Mouse (Mus musculus): ENCODE measurements around the gene Ube2t. TPM values are rescaled to one million over a fixed set of nuclear protein-coding genes. Genes with fewer than 3 reads are reported as not detected.

The Ube2t gene
- polyA plus RNA-seq (2014; fragmentation: Nextera tagmentation; extraction: Ambion mirVana) = 48.0 and 48.6 TPM in 2 replicates

DNA sequence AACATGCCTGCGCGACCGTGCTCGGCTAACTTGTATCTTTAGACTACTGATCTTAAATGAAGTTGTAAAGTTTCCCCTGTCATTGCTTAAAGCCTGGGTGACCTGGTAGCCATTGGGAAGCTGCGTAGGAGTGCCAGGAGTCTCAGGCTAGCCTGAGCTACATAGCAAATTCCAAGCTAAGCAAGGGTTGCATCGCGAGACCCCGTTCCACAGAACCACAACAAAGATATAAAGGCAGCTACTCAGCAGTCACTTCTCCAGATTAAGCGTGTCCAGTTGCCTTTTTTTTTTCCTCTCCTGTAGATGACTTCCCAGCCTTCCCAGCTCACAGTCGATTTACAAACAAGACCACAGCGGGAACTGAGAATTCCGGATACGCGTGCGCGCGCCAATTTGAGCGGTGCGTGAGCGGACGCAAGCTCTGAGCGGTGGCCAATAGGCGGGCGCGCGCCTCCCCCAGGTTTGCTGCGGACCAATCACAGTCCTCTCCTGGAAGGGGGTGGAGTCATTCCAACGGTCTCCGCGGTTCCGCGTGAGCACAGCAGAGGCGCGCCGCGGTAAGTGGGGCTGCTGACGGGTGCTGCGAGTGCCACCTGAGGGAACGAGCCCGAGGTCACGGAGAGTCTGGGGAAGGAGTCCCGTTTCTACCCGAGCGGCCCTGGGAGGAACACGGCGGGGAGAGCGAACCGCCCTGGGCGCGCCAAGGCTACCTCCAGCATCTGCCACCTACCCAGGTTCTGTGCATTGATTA lies at the start of gene Ube2t:
TSS of gene Ube2t (plus strand) at position 513 of the 751 bp plus-strand sequence.
- peak within 1 kb of the TSS; percentile 73 for H3K4me2 ChIP-seq
- H3K9me3 ChIP-seq (replicated peaks; ENCODE audit: control insufficient read depth, low read length) = no peaks in the 10 kb centered on the region
- peak within 1 kb of the TSS; percentile 63 for H3K4me3 ChIP-seq (ENCODE audit: low read depth, low read length)
- 2% methylated on average over 50 of the region's 50 CpGs for WGBS (ENCODE audit: insufficient replicate concordance)
- H3K9ac ChIP-seq (ENCODE audit: low read depth, low read length) = peak within 1 kb of the TSS; percentile 67
- no peaks in the 10 kb centered on the region for H3K4me1 ChIP-seq (ENCODE audit: control insufficient read depth, insufficient read depth, low read length)
- ATAC-seq (replicated peaks; ENCODE audit: insufficient number of reproducible peaks, low FRiP score, low TSS enrichment) = peak; percentile 99
- H3K27ac ChIP-seq (ENCODE audit: low read depth, low read length) = no peak within 1 kb of the TSS
- no peaks in the 10 kb centered on the region for H3K36me3 ChIP-seq (ENCODE audit: control insufficient read depth, insufficient read depth, low read length)
- no peaks in the 10 kb centered on the region for H3K27me3 ChIP-seq (ENCODE audit: control insufficient read depth, insufficient read depth, low read length)

DNA sequence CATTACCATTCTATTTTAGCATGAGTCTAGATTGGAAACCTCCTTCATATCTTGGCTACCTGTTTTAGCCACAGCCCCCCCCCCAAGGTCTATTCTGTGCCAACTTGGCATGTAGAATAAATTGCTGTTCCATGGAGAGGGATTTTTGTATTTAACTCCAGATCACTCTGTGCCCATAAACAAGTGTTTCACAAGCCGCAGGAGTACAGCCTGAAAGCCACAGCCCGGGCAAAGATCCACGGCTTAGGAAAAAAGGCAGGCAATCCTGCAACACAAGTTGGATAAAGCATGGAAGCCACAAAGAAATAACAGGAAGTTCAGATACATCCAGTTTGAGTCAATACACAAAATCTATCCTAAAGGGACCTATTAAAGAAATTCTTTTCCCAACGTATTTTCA lies 48.8 kb upstream of the Ube2t start:
- no peak for ATAC-seq (replicated peaks; ENCODE audit: insufficient number of reproducible peaks, low FRiP score, low TSS enrichment)
- H3K27ac ChIP-seq (ENCODE audit: low read depth, low read length) = no peak overlapping the region
- H3K4me2 ChIP-seq = no peak overlapping the region

DNA sequence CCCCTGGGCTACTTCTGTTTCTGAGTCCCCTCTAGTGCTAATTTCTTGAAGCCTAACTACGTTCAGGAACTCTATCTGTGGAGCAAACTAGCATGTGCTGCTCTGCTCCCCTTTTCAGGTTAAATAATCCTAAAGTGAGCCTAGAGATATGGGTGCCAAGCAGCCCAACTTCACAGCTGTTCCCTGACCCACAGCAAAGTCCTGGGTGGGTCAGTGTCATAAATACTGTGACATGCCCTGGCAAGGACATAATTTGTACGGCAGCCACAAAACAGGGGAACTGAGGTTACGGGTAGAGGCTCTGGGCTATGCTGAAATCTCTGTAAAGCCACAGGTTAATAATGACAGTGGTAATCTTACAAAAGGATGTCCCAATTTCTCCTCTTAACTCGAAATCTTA lies 46.9 kb upstream of the Ube2t start:
- ATAC-seq (replicated peaks; ENCODE audit: insufficient number of reproducible peaks, low FRiP score, low TSS enrichment) = no peak
- 76% methylated on average over 4 of the region's 4 CpGs for WGBS (ENCODE audit: insufficient replicate concordance)
- Histone ChIP-seq H3K27me3 (ENCODE audit: control insufficient read depth, insufficient read depth, low read length) (no peaks in the 10 kb centered on the region), H3K36me3 (ENCODE audit: control insufficient read depth, insufficient read depth, low read length) (no peaks in the 10 kb centered on the region), H3K4me2 (no peak overlapping the region), H3K4me3 (ENCODE audit: low read depth, low read length) (no peak overlapping the region), H3K4me1 (ENCODE audit: control insufficient read depth, insufficient read depth, low read length) (peaks cover 14% of the 10 kb centered on the region), H3K9me3 (replicated peaks; ENCODE audit: control insufficient read depth, low read length) (no peaks in the 10 kb centered on the region), H3K27ac (ENCODE audit: low read depth, low read length) (peak overlapping the region; percentile 73; the same call in 1 of the 2 replicates), H3K9ac (ENCODE audit: low read depth, low read length) (no peak overlapping the region)

More for the DNA sequence above, 48.8 kb upstream of the Ube2t start:
- H3K4me1 ChIP-seq (ENCODE audit: control insufficient read depth, insufficient read depth, low read length) = peaks cover 18% of the 10 kb centered on the region
- WGBS (ENCODE audit: insufficient replicate concordance) = 85% methylated on average over 4 of the region's 4 CpGs
- H3K27me3 ChIP-seq (ENCODE audit: control insufficient read depth, insufficient read depth, low read length) = no peaks in the 10 kb centered on the region
- no peak overlapping the region for H3K9ac ChIP-seq (ENCODE audit: low read depth, low read length)
- H3K36me3 ChIP-seq (ENCODE audit: control insufficient read depth, insufficient read depth, low read length) = no peaks in the 10 kb centered on the region
- no peak overlapping the region for H3K4me3 ChIP-seq (ENCODE audit: low read depth, low read length)
- H3K9me3 ChIP-seq (replicated peaks; ENCODE audit: control insufficient read depth, low read length) = no peaks in the 10 kb centered on the region

DNA sequence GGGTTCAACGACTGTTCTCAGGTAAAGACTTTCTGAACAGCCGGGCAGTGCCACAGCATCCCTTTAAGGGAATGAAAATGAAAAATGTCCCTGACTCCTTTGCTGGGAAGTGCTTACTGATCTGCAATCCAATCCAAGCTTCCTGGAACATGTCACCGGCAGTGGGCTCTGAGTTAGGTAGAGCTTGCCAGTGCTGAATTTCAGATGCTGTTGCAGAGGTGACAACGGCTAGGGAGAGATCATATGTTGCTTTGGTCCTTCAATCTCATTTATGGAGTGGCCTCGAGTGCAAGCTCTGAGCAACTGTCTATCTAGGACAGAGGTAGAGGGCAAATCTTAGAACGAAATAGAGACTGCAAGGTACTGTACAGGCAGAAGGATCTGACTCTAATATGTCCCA lies 43.4 kb upstream of the Ube2t start:
- no peaks in the 10 kb centered on the region for H3K9me3 ChIP-seq (replicated peaks; ENCODE audit: control insufficient read depth, low read length)
- no peaks in the 10 kb centered on the region for H3K27me3 ChIP-seq (ENCODE audit: control insufficient read depth, insufficient read depth, low read length)
- WGBS (ENCODE audit: insufficient replicate concordance) = 71% methylated on average over 6 of the region's 6 CpGs
- no peaks in the 10 kb centered on the region for H3K36me3 ChIP-seq (ENCODE audit: control insufficient read depth, insufficient read depth, low read length)
- H3K4me3 ChIP-seq (ENCODE audit: low read depth, low read length) = no peak overlapping the region
- H3K27ac ChIP-seq (ENCODE audit: low read depth, low read length) = no peak overlapping the region
- H3K9ac ChIP-seq (ENCODE audit: low read depth, low read length) = no peak overlapping the region
- H3K4me2 ChIP-seq = no peak overlapping the region
- H3K4me1 ChIP-seq (ENCODE audit: control insufficient read depth, insufficient read depth, low read length) = peaks cover 12% of the 10 kb centered on the region
- ATAC-seq (replicated peaks; ENCODE audit: insufficient number of reproducible peaks, low FRiP score, low TSS enrichment) = no peak

DNA sequence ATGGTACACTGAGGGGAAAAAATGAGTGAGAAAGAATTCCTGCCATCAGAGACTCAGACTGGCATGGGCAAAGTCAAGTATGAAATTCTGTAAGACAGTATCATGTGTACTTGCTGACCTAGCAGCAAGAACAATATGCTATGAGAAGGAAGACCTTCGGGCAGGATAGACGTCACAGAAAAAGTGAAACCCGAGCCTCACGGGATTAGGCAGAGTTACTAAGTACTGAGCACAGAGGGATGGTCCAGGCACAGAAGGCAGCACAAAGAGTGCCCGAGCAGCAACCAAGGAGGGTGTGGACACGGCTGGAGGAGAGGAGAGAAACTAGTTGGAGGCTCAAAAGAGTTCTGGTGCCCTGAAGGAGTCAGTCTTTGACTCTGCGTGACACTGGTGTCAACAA lies 29.9 kb upstream of the Ube2t start:
- no peak for ATAC-seq (replicated peaks; ENCODE audit: insufficient number of reproducible peaks, low FRiP score, low TSS enrichment)
- H3K36me3 ChIP-seq (ENCODE audit: control insufficient read depth, insufficient read depth, low read length) = no peaks in the 10 kb centered on the region
- peaks cover 35% of the 10 kb centered on the region for H3K4me1 ChIP-seq (ENCODE audit: control insufficient read depth, insufficient read depth, low read length)
- no peaks in the 10 kb centered on the region for H3K9me3 ChIP-seq (replicated peaks; ENCODE audit: control insufficient read depth, low read length)
- H3K4me2 ChIP-seq = peak overlapping the region; percentile 41
- H3K27ac ChIP-seq (ENCODE audit: low read depth, low read length) = peak overlapping the region; percentile 32; the same call in 1 of the 2 replicates
- no peak overlapping the region for H3K9ac ChIP-seq (ENCODE audit: low read depth, low read length)
- WGBS (ENCODE audit: insufficient replicate concordance) = 44% methylated on average over 7 of the region's 7 CpGs
- no peaks in the 10 kb centered on the region for H3K27me3 ChIP-seq (ENCODE audit: control insufficient read depth, insufficient read depth, low read length)
- H3K4me3 ChIP-seq (ENCODE audit: low read depth, low read length) = no peak overlapping the region

DNA sequence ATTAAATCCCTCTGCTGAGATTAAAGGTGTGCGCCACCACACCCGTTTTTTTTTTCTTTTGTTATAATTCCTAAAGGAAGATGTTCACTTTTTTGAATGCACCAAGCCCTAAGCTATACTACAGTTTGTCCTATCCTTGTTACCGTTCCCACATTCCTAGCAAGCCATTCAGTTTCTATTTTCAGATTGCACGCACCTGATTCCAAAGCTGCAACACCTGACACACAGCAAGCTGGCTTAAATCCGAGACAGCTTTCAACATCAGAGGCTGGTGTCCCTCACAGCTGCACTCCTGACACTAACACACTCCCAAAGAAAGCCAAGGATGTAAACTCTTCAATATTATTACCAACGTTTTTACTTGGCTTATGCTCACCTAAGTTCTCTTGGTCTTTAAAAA lies 26.0 kb upstream of the Ube2t start:
- 69% methylated on average over 6 of the region's 6 CpGs for WGBS (ENCODE audit: insufficient replicate concordance)
- H3K9ac ChIP-seq (ENCODE audit: low read depth, low read length) = no peak overlapping the region
- H3K9me3 ChIP-seq (replicated peaks; ENCODE audit: control insufficient read depth, low read length) = no peaks in the 10 kb centered on the region
- H3K36me3 ChIP-seq (ENCODE audit: control insufficient read depth, insufficient read depth, low read length) = no peaks in the 10 kb centered on the region
- ATAC-seq (replicated peaks; ENCODE audit: insufficient number of reproducible peaks, low FRiP score, low TSS enrichment) = no peak
- H3K4me1 ChIP-seq (ENCODE audit: control insufficient read depth, insufficient read depth, low read length) = peaks cover 46% of the 10 kb centered on the region
- H3K4me2 ChIP-seq = no peak overlapping the region
- no peak overlapping the region for H3K4me3 ChIP-seq (ENCODE audit: low read depth, low read length)
- no peaks in the 10 kb centered on the region for H3K27me3 ChIP-seq (ENCODE audit: control insufficient read depth, insufficient read depth, low read length)
- H3K27ac ChIP-seq (ENCODE audit: low read depth, low read length) = peak overlapping the region; percentile 41; the same call in 1 of the 2 replicates

DNA sequence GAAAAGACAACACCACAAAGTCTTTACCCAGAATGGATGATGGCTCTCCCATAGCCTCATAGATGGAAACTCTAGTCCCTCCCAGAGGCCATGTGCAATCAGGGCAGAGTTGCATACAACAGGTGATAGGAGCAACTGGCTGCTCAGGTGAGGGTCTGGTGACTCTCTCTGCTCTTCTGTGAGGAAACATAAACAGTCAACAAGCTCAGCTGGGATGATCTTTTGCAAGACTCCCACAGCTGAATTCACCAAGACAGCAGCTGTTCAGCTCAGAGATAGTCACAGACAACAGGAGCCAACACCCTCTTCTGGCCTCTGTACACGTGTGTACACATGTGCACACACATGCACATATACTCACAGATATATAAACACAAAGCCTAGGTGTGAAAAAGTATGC lies 24.1 kb upstream of the Ube2t start:
- Histone ChIP-seq H3K9me3 (replicated peaks; ENCODE audit: control insufficient read depth, low read length) (no peaks in the 10 kb centered on the region), H3K4me2 (no peak overlapping the region), H3K36me3 (ENCODE audit: control insufficient read depth, insufficient read depth, low read length) (no peaks in the 10 kb centered on the region), H3K4me3 (ENCODE audit: low read depth, low read length) (no peak overlapping the region), H3K27ac (ENCODE audit: low read depth, low read length) (no peak overlapping the region), H3K9ac (ENCODE audit: low read depth, low read length) (no peak overlapping the region), H3K4me1 (ENCODE audit: control insufficient read depth, insufficient read depth, low read length) (peaks cover 32% of the 10 kb centered on the region), H3K27me3 (ENCODE audit: control insufficient read depth, insufficient read depth, low read length) (no peaks in the 10 kb centered on the region)
- whole genome bisulfite sequencing (ENCODE audit: insufficient replicate concordance) = 84% methylated on average over 1 of the region's 1 CpGs
- no peak for ATAC-seq (replicated peaks; ENCODE audit: insufficient number of reproducible peaks, low FRiP score, low TSS enrichment)

DNA sequence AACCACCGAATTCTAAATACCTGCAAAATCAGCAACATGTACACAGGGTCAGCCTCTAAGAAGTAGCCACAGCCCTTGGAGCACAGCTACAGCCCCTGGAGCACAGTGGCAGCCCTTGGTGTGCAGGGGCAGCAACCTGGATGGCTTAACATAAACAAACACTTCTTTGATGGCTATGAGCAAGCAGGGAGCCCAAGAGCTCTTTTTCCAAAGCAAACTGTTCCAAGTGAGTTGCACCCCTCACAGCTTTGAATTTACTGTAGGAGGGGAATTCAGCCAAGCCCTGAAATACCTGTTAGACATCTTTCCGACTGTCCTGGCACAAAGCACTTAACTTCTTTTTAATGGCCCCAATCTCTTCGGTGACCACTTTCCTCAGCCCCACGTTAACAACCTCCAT lies 21.5 kb upstream of the Ube2t start:
- 63% methylated on average over 4 of the region's 4 CpGs for WGBS (ENCODE audit: insufficient replicate concordance)
- H3K27ac ChIP-seq (ENCODE audit: low read depth, low read length) = peak overlapping the region; percentile 1; the same call in 1 of the 2 replicates
- no peaks in the 10 kb centered on the region for H3K36me3 ChIP-seq (ENCODE audit: control insufficient read depth, insufficient read depth, low read length)
- no peak overlapping the region for H3K4me2 ChIP-seq
- no peak overlapping the region for H3K9ac ChIP-seq (ENCODE audit: low read depth, low read length)
- H3K27me3 ChIP-seq (ENCODE audit: control insufficient read depth, insufficient read depth, low read length) = no peaks in the 10 kb centered on the region
- H3K4me3 ChIP-seq (ENCODE audit: low read depth, low read length) = no peak overlapping the region
- ATAC-seq (replicated peaks; ENCODE audit: insufficient number of reproducible peaks, low FRiP score, low TSS enrichment) = no peak
- H3K9me3 ChIP-seq (replicated peaks; ENCODE audit: control insufficient read depth, low read length) = no peaks in the 10 kb centered on the region
- H3K4me1 ChIP-seq (ENCODE audit: control insufficient read depth, insufficient read depth, low read length) = peaks cover 19% of the 10 kb centered on the region

DNA sequence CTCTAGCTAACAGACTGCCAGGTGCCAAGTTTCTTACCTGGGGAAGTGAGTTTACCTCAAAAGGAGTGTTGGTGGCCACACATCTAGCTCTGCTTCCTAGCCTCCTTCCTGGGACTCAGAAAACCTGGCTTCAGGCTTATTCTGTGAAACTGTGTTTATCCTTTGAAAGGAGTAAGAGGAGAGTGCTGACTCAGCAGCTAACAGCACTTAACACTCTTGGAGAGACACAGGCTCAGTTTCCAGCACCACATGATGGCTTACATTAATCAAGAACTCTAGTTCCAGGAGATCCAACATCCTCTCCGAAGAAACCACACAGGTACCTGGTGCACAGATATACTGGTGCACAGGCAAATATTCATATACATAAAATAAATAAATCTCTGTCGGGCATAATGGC lies 19.5 kb upstream of the Ube2t start:
- no peak for ATAC-seq (replicated peaks; ENCODE audit: insufficient number of reproducible peaks, low FRiP score, low TSS enrichment)

More for the DNA sequence above, 19.5 kb upstream of the Ube2t start:
- no peak overlapping the region for H3K27ac ChIP-seq (ENCODE audit: low read depth, low read length)
- peaks cover 14% of the 10 kb centered on the region for H3K4me1 ChIP-seq (ENCODE audit: control insufficient read depth, insufficient read depth, low read length)
- no peak overlapping the region for H3K4me3 ChIP-seq (ENCODE audit: low read depth, low read length)
- H3K36me3 ChIP-seq (ENCODE audit: control insufficient read depth, insufficient read depth, low read length) = no peaks in the 10 kb centered on the region
- no peaks in the 10 kb centered on the region for H3K27me3 ChIP-seq (ENCODE audit: control insufficient read depth, insufficient read depth, low read length)
- no peaks in the 10 kb centered on the region for H3K9me3 ChIP-seq (replicated peaks; ENCODE audit: control insufficient read depth, low read length)
- no peak overlapping the region for H3K9ac ChIP-seq (ENCODE audit: low read depth, low read length)
- H3K4me2 ChIP-seq = no peak overlapping the region
- WGBS (ENCODE audit: insufficient replicate concordance) = 87% methylated on average over 2 of the region's 2 CpGs
